Mouse (Mus musculus) CH12.LX (cell line): ENCODE measurements around the gene Mgarp. TPM values are rescaled to one million over a fixed set of nuclear protein-coding genes. Genes with fewer than 3 reads are reported as not detected.
A peak's percentile ranks its signal among the peaks of the same experiment; 100 is the strongest.

ENCODE experiments used
- DNase-seq: peaks from one replicate; pipeline ENCODE4 v3.0.0-alpha.2; 2013; ENCODE audit errors: extremely low read depth
- H3K27ac ChIP-seq: 2 replicates; pipeline ENCODE4 v1.5.1; 2012; ENCODE audit warnings: low read depth, mild to moderate bottlenecking, control low read depth, moderate library complexity; ENCODE audit not compliant: insufficient read depth
- H3K27me3 ChIP-seq: replicated peaks from 2 replicates; pipeline ENCODE3; 2012; ENCODE audit warnings: inconsistent platforms
- H3K36me3 ChIP-seq, 2 experiments: replicated peaks in 1 of 2; 2 replicates each; pipeline versions ENCODE3 to v1.6.1; 2012; ENCODE audit warnings: inconsistent platforms in 1 of 2, low read length in 1 of 2, mild to moderate bottlenecking in 1 of 2, mixed read lengths in 1 of 2, moderate library complexity in 1 of 2; ENCODE audit not compliant: control insufficient read depth in 1 of 2, insufficient read depth in 1 of 2
- H3K4me1 ChIP-seq, 2 experiments: 2 replicates each; pipeline ENCODE4 v1.6.1; 2012; ENCODE audit warnings: inconsistent platforms in 1 of 2, moderate library complexity in 1 of 2; ENCODE audit not compliant: insufficient read depth in 2 of 2, control insufficient read depth in 1 of 2
- H3K4me2 ChIP-seq: 2 replicates; pipeline ENCODE4 v1.6.1; 2012; ENCODE audit warnings: low read depth, mild to moderate bottlenecking, control low read depth; ENCODE audit not compliant: poor library complexity, insufficient read depth, severe bottlenecking
- H3K4me3 ChIP-seq, 3 experiments: fragments of 150-350 bp in 1 of 3; sonication (generic) in 1 of 3; replicated peaks in 1 of 3; 2 replicates each; pipeline versions ENCODE3 to v1.5.1; 2011 to 2012; ENCODE audit warnings: low read depth in 2 of 3, low read length in 2 of 3, mild to moderate bottlenecking in 2 of 3, moderate library complexity in 2 of 3, control low read depth in 1 of 3, improper control_type of control experiment in 1 of 3, inconsistent platforms in 1 of 3, mixed read lengths in 1 of 3; ENCODE audit not compliant: poor library complexity in 1 of 3
- H3K79me2 ChIP-seq: replicated peaks from 2 replicates; pipeline ENCODE4 v1.6.1; 2012; ENCODE audit warnings: mild to moderate bottlenecking, moderate library complexity; ENCODE audit not compliant: control insufficient read depth, poor library complexity, insufficient read depth, severe bottlenecking; ENCODE audit errors: extremely low read depth
- H3K9ac ChIP-seq: 2 replicates; pipeline ENCODE4 v1.6.1; 2012; ENCODE audit warnings: low read depth, mild to moderate bottlenecking, control low read depth, moderate library complexity; ENCODE audit not compliant: insufficient read depth
- H3K9me3 ChIP-seq: replicated peaks from 2 replicates; pipeline ENCODE3; 2012; ENCODE audit warnings: low read length, inconsistent platforms, mixed read lengths
- BHLHE40 ChIP-seq: IDR thresholded peaks from 2 replicates; pipeline ENCODE4 v1.6.1; 2011; ENCODE audit warnings: mild to moderate bottlenecking, low read depth, low read length, improper control_type of control experiment
- CHD1 ChIP-seq: IDR thresholded peaks from 2 replicates; pipeline ENCODE4 v1.6.1; 2012; ENCODE audit warnings: low read depth, low read length, improper control_type of control experiment, inconsistent platforms
- CHD2 ChIP-seq: IDR thresholded peaks from 2 replicates; pipeline ENCODE4 v1.6.1; 2011; ENCODE audit warnings: low read length, improper control_type of control experiment
- CTCF ChIP-seq, 2 experiments: IDR thresholded peaks in 1 of 2; conservative IDR thresholded peaks in 1 of 2; 2 replicates each; pipeline ENCODE4 v1.5.1; 2011 to 2012; ENCODE audit warnings: low read depth in 2 of 2, low read length in 2 of 2, improper control_type of control experiment in 1 of 2, inconsistent platforms in 1 of 2, mild to moderate bottlenecking in 1 of 2, moderate library complexity in 1 of 2
- E2F4 ChIP-seq: IDR thresholded peaks from 2 replicates; pipeline ENCODE4 v1.6.1; 2011; ENCODE audit warnings: low read depth, low read length, improper control_type of control experiment; ENCODE audit not compliant: insufficient replicate concordance
- ELF1 ChIP-seq: IDR thresholded peaks from 2 replicates; pipeline ENCODE4 v1.6.1; 2014; ENCODE audit warnings: low read depth, mild to moderate bottlenecking, inconsistent platforms, low read length, improper control_type of control experiment
- EP300 ChIP-seq: IDR thresholded peaks from 2 replicates; pipeline ENCODE4 v1.6.1; 2011; ENCODE audit warnings: low read length, improper control_type of control experiment
- ETS1 ChIP-seq: conservative IDR thresholded peaks from 2 replicates; pipeline ENCODE4 v1.6.1; 2012; ENCODE audit warnings: low read depth, mild to moderate bottlenecking, inconsistent platforms, low read length, improper control_type of control experiment, moderate library complexity
- GABPA ChIP-seq: IDR thresholded peaks from 2 replicates; pipeline ENCODE4 v1.6.1; 2012; ENCODE audit warnings: low read depth, low read length, improper control_type of control experiment, inconsistent platforms; ENCODE audit not compliant: insufficient replicate concordance
- IRF4 ChIP-seq: IDR thresholded peaks from 2 replicates; pipeline ENCODE4 v1.6.1; 2014; ENCODE audit warnings: low read depth, mild to moderate bottlenecking, inconsistent platforms, low read length, improper control_type of control experiment
- JUN ChIP-seq: IDR thresholded peaks from 2 replicates; pipeline ENCODE4 v1.6.1; 2011; ENCODE audit warnings: low read depth, mild to moderate bottlenecking, low read length, improper control_type of control experiment, moderate library complexity; ENCODE audit not compliant: insufficient read depth
- KAT2A ChIP-seq: IDR thresholded peaks from 2 replicates; pipeline ENCODE4 v1.6.1; 2012; ENCODE audit warnings: low read length, improper control_type of control experiment, inconsistent platforms; ENCODE audit not compliant: insufficient replicate concordance
- MAFK ChIP-seq: IDR thresholded peaks from 2 replicates; pipeline ENCODE4 v1.6.1; 2011; ENCODE audit warnings: low read length, improper control_type of control experiment; ENCODE audit not compliant: insufficient replicate concordance
- MAX ChIP-seq: IDR thresholded peaks from 2 replicates; pipeline ENCODE4 v1.6.1; 2011; ENCODE audit warnings: low read length, improper control_type of control experiment
- MAZ ChIP-seq: IDR thresholded peaks from 2 replicates; pipeline ENCODE4 v1.6.1; 2012; ENCODE audit warnings: low read depth, mild to moderate bottlenecking, inconsistent platforms, low read length, improper control_type of control experiment, moderate library complexity
- MEF2A ChIP-seq: IDR thresholded peaks from 2 replicates; pipeline ENCODE4 v1.6.1; 2014; ENCODE audit warnings: low read depth, mild to moderate bottlenecking, inconsistent platforms, low read length, improper control_type of control experiment, borderline replicate concordance
- MXI1 ChIP-seq: IDR thresholded peaks from 2 replicates; pipeline ENCODE4 v1.6.1; 2011; ENCODE audit warnings: mild to moderate bottlenecking, low read depth, low read length, improper control_type of control experiment
- NELFE ChIP-seq: IDR thresholded peaks from 2 replicates; pipeline ENCODE4 v1.6.1; 2011; ENCODE audit warnings: low read depth, low read length, improper control_type of control experiment
- NRF1 ChIP-seq: IDR thresholded peaks from 2 replicates; pipeline ENCODE4 v1.6.1; 2014; ENCODE audit warnings: low read depth, mild to moderate bottlenecking, inconsistent platforms, low read length, improper control_type of control experiment, moderate library complexity
- POLR2AphosphoS2 ChIP-seq: IDR thresholded peaks from 2 replicates; pipeline ENCODE4 v1.6.1; 2011; ENCODE audit warnings: low read depth, low read length, improper control_type of control experiment
- RCOR1 ChIP-seq: conservative IDR thresholded peaks from 2 replicates; pipeline ENCODE4 v1.6.1; 2012; ENCODE audit warnings: low read depth, mild to moderate bottlenecking, inconsistent platforms, low read length, improper control_type of control experiment
- SIN3A ChIP-seq: IDR thresholded peaks from 2 replicates; pipeline ENCODE4 v1.6.1; 2012; ENCODE audit warnings: low read length, improper control_type of control experiment, inconsistent platforms
- TCF12 ChIP-seq: IDR thresholded peaks from 2 replicates; pipeline ENCODE4 v1.6.1; 2014; ENCODE audit warnings: low read depth, mild to moderate bottlenecking, inconsistent platforms, low read length, improper control_type of control experiment
- UBTF ChIP-seq: IDR thresholded peaks from 2 replicates; pipeline ENCODE4 v1.6.1; 2012; ENCODE audit warnings: low read depth, mild to moderate bottlenecking, inconsistent platforms, low read length, improper control_type of control experiment, moderate library complexity
- USF1 ChIP-seq: IDR thresholded peaks from 2 replicates; pipeline ENCODE4 v1.6.1; 2014; ENCODE audit warnings: low read depth, mild to moderate bottlenecking, inconsistent platforms, low read length, improper control_type of control experiment
- USF2 ChIP-seq: conservative IDR thresholded peaks from 2 replicates; pipeline ENCODE4 v1.6.1; 2011; ENCODE audit warnings: low read depth, low read length, improper control_type of control experiment
- ZC3H11A ChIP-seq: IDR thresholded peaks from 2 replicates; pipeline ENCODE4 v1.6.1; 2012; ENCODE audit warnings: low read depth, mild to moderate bottlenecking, inconsistent platforms, low read length, improper control_type of control experiment
- ZMIZ1 ChIP-seq: IDR thresholded peaks from 2 replicates; pipeline ENCODE4 v1.6.1; 2012; ENCODE audit warnings: low read depth, mild to moderate bottlenecking, inconsistent platforms, low read length, improper control_type of control experiment
- ZNF384 ChIP-seq: IDR thresholded peaks from 2 replicates; pipeline ENCODE4 v1.6.1; 2012; ENCODE audit warnings: low read depth, low read length, improper control_type of control experiment, inconsistent platforms
- dilution Hi-C: fragments of 300-500 bp; cut with MboI; formaldehyde crosslinking; loops from 2 replicates; pipeline ENCODE4 v1.14.3; 2020; ENCODE audit warnings: low sequenced_read_pairs; ENCODE audit not compliant: extremely low pct_unique_long_range_greater_than_20kb, extremely low pct_ligation_motif_present
- in situ Hi-C: fragments of 300-500 bp; cut with MboI; formaldehyde crosslinking; loops from 3 replicates; pipeline ENCODE4 v1.14.3; 2019; ENCODE audit warnings: low sequenced_read_pairs, low pct_ligation_motif_present, low pct_unique_long_range_greater_than_20kb, mixed read lengths
- polyA plus RNA-seq: library from polyadenylated mRNA; unstranded; fragments of >175 nt; gene quantifications from 2 replicates; pipeline ENCODE4 v1.2.1, GENCODE M21; 2012; ENCODE audit warnings: low read depth; ENCODE audit not compliant: insufficient read length
- total RNA-seq, 2 experiments: library from RNA; depleted of rRNA; stranded (reverse); fragments of 300-350 nt in 1 of 2; fragments of >200 nt in 1 of 2; gene quantifications; 2 replicates each; pipeline ENCODE4 v1.2.3; 2012 to 2014

The Mgarp gene
- total and polyA plus RNA-seq, 3 experiments: not detected

- Histone ChIP-seq H3K9me3 (peaks cover 4% of the 10 kb centered on the region), H3K4me2 (peak overlapping the region; percentile 60), H3K4me1 (peaks cover 8 to 23% of the 10 kb centered on the region in 2 experiments)
- TF ChIP-seq USF1: no peak
- no peak for TF ChIP-seq MEF2A
- no peak for TF ChIP-seq POLR2AphosphoS2
- no peak for TF ChIP-seq CHD2
- TF ChIP-seq MAZ: no peak
- no peak for TF ChIP-seq SIN3A
- no peak for TF ChIP-seq MXI1
- TF ChIP-seq JUN: no peak; the same call in 1 of the 2 replicates
- no peak for TF ChIP-seq RCOR1
- no peak for TF ChIP-seq TCF12
- TF ChIP-seq ZMIZ1: no peak
- TF ChIP-seq ELF1: no peak
- TF ChIP-seq ZNF384: no peak
- no peak for TF ChIP-seq KAT2A
- no peak for TF ChIP-seq CHD1
- TF ChIP-seq NELFE: no peak
- TF ChIP-seq GABPA: no peak
- TF ChIP-seq, all 38 proteins: peak for 0
- dilution Hi-C loops: no loop called here
- no peaks in the 10 kb centered on the region for H3K27me3 ChIP-seq
- DNase-seq: no peak
- in situ Hi-C loops: loop anchor here (10.0 kb wide), 1 partner anchor 131 kb away; no protein-coding TSS in a partner anchor
- H3K4me3 ChIP-seq: peak overlapping the region in 1 of 3 experiments; percentile 42
- H3K9ac ChIP-seq: no peak overlapping the region
- no peaks in the 10 kb centered on the region for H3K79me2 ChIP-seq
- no peaks in the 10 kb centered on the region for H3K36me3 ChIP-seq
- no peak overlapping the region for H3K27ac ChIP-seq
These were observed 31.0 kb downstream of the Mgarp start for GRCm38 (mm10) chr3:51365517-51365882.

DNA sequence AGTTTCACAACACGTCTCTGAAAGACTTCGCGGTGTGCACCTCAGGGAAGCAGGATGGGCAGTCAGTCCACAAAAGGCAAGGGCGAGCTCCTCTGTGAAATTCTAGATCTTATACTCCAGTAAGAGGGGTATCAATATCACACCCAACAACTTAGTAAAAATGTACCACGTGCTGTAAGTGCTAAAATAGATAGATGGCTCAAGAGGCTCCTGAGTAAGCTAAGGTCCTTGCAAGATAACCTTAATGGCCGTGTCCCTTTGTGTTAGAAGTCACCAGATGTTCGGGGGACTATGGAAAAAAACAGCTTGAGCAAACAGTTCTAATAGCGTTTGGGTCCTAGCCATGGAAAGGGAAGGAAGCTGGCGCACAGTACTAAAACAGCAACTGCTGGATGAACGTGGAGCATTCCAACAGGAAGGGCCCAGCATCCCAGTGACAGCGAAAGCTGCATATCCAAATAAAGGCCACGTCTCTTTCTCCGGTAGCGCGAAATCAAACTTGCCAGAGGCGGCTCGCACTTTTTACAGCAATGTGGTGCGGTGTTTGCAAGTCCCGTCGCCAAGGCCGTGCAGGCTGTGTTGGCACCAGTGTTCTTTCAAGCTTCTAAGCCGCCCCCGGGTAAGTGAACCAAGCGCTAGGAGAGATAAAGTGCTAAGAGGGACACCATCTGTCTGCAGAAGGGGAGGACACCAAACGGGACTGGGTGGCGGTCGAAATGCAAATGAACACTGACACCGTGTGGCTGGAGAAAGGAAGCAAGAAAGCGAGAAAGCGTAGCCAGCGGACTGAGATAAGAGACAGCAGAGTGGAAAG, 31.6 kb downstream of the Mgarp start:
- Histone ChIP-seq H3K36me3 (no peaks in the 10 kb centered on the region), H3K79me2 (no peaks in the 10 kb centered on the region), H3K4me3 (peak overlapping the region; percentile 7 to 62 (median 42)), H3K27ac (no peak overlapping the region), H3K9me3 (peaks cover 4% of the 10 kb centered on the region), H3K9ac (no peak overlapping the region; the same call in 1 of the 2 replicates), H3K4me1 (peaks cover 8 to 23% of the 10 kb centered on the region in 2 experiments), H3K4me2 (peak overlapping the region; percentile 93), H3K27me3 (no peaks in the 10 kb centered on the region)
- dilution Hi-C loops: no loop called here
- in situ Hi-C loops: loop anchor here (10.0 kb wide), 1 partner anchor 130 kb away; no protein-coding TSS in a partner anchor
- DNase-seq: peak; percentile 91
- TF ChIP-seq E2F4: no peak
- no peak for TF ChIP-seq GABPA
- TF ChIP-seq ZC3H11A: peak; percentile 64
- TF ChIP-seq USF2: no peak
- peak; percentile 83 for TF ChIP-seq SIN3A
- TF ChIP-seq MXI1: no peak; the same call in 1 of the 2 replicates
- no peak for TF ChIP-seq CHD2
- peak; percentile 67; the same call in 1 of the 2 replicates for TF ChIP-seq EP300
- TF ChIP-seq ZNF384: 0 out of 2 replicates have a peak, but pooled peaks have one; percentile 17
- peak; percentile 85 for TF ChIP-seq IRF4
- peak; percentile 72 for TF ChIP-seq MAFK
- TF ChIP-seq BHLHE40: 0 out of 2 replicates have a peak, but pooled peaks have one; percentile 14
- TF ChIP-seq ETS1: 0 out of 2 replicates have a peak, but pooled peaks have one; percentile 29
- peak in 1 of 2 experiments; percentile 98; a peak in 2 of 4 replicates for TF ChIP-seq CTCF (conservative IDR thresholded peaks at IDR 0.05 in 1 of 2, IDR thresholded peaks at IDR 0.05 in 1 of 2; ENCODE audit: low read depth in 2 of 2, low read length in 2 of 2)
- TF ChIP-seq POLR2AphosphoS2: no peak
- peak; percentile 69 for TF ChIP-seq TCF12
- no peak for TF ChIP-seq MAX
- peak; percentile 66; the same call in 1 of the 2 replicates for TF ChIP-seq MEF2A
- no peak for TF ChIP-seq NRF1
- TF ChIP-seq UBTF: no peak
